Mouse (Mus musculus) neural tube, embryonic 15.5 days (tissue): Measurements from ENCODE around the gene Efemp1. TPM values are rescaled to one million over a fixed set of nuclear protein-coding genes. Genes with fewer than 3 reads are reported as not detected.
A peak's percentile ranks its signal among the peaks of the same experiment; 100 is the strongest.

Experiments
- ATAC-seq: fragments of 200-750 bp; cut with Nextera tagmentation; 2 replicates; pipeline ENCODE4 v1.8.0; 2017; ENCODE audit warnings: mild to moderate bottlenecking, moderate TSS enrichment, moderate library complexity; ENCODE audit not compliant: low FRiP score
- H3K27ac ChIP-seq: fragments of 300-500 bp; sonication (generic); replicated peaks from 2 replicates; pipeline ENCODE4 v1.5.1; 2015; ENCODE audit warnings: mild to moderate bottlenecking, inconsistent platforms
- H3K27me3 ChIP-seq: fragments of 300-500 bp; sonication (generic); replicated peaks from 2 replicates; pipeline ENCODE4 v1.6.1; 2015; ENCODE audit warnings: inconsistent platforms
- H3K36me3 ChIP-seq: fragments of 300-500 bp; sonication (generic); 2 replicates; pipeline ENCODE4 v1.6.1; 2015; ENCODE audit warnings: inconsistent platforms
- H3K4me1 ChIP-seq: fragments of 300-500 bp; sonication (generic); 2 replicates; pipeline ENCODE4 v1.6.1; 2015; ENCODE audit warnings: inconsistent platforms
- H3K4me2 ChIP-seq: fragments of 300-500 bp; sonication (generic); 2 replicates; pipeline ENCODE4 v1.6.1; 2015; ENCODE audit warnings: inconsistent platforms, mild to moderate bottlenecking, moderate library complexity
- H3K4me3 ChIP-seq: fragments of 300-500 bp; sonication (generic); replicated peaks from 2 replicates; pipeline ENCODE4 v1.5.1; 2015; ENCODE audit warnings: mild to moderate bottlenecking, inconsistent platforms
- H3K9ac ChIP-seq: fragments of 300-500 bp; sonication (generic); replicated peaks from 2 replicates; pipeline ENCODE4 v1.6.1; 2015; ENCODE audit warnings: mild to moderate bottlenecking, inconsistent platforms
- H3K9me3 ChIP-seq: fragments of 300-500 bp; sonication (generic); replicated peaks from 2 replicates; pipeline ENCODE4 v1.6.1; 2016; ENCODE audit warnings: inconsistent platforms
- WGBS: fragments of 180-500 bp; shearing (Covaris S2); methylation state at CpG from one replicate; pipeline ENCODE4 v1.1.7; 2015; ENCODE audit warnings: mixed read lengths; 5-methylcytosine and 5-hydroxymethylcytosine counted together
- polyA plus RNA-seq: library from polyadenylated mRNA; unstranded; fragments of >200 nt; fragmentation: Nextera tagmentation; extraction: Ambion mirVana; gene quantifications from 2 replicates; pipeline ENCODE4 v1.2.1, GENCODE M21; 2015

Efemp1 gene
- polyA plus RNA-seq, result 3.5 and 4.2 TPM in 2 replicates

GRCm38 (mm10) chr11:28853102-28853800, at the start of gene Efemp1:
TSS of gene Efemp1 (plus strand) at chr11:28853204.
- Histone ChIP-seq H3K36me3 (no peaks in the 10 kb centered on the region), H3K4me1 (peaks cover 13% of the 10 kb centered on the region), H3K4me2 (peak within 1 kb of the TSS; percentile 88), H3K27me3 (peaks cover 29% of the 10 kb centered on the region), H3K9me3 (no peaks in the 10 kb centered on the region), H3K4me3 (peak within 1 kb of the TSS; percentile 44), H3K27ac (no peak within 1 kb of the TSS), H3K9ac (peak within 1 kb of the TSS; percentile 42)
- peak; percentile 50; the same call in 1 of the 2 replicates for ATAC-seq
- under 1% methylated on average over 30 of the region's 30 CpGs for WGBS

- Histone ChIP-seq H3K27me3 (no peaks in the 10 kb centered on the region), H3K4me2 (no peak overlapping the region), H3K4me1 (no peaks in the 10 kb centered on the region), H3K9ac (no peak overlapping the region), H3K9me3 (no peaks in the 10 kb centered on the region), H3K4me3 (no peak overlapping the region), H3K36me3 (no peaks in the 10 kb centered on the region), H3K27ac (no peak overlapping the region)
- ATAC-seq, result no peak
- 65% methylated on average over 3 of the region's 3 CpGs for WGBS
These were observed 44.3 kb upstream of the Efemp1 start for GRCm38 (mm10) chr11:28808685-28809084.

GRCm38 (mm10) chr11:28811874-28812273, 41.1 kb upstream of the Efemp1 start:
- ATAC-seq, result no peak
- no peaks in the 10 kb centered on the region for H3K4me1 ChIP-seq
- H3K4me2 ChIP-seq, result no peak overlapping the region
- H3K9ac ChIP-seq, result no peak overlapping the region
- no peaks in the 10 kb centered on the region for H3K36me3 ChIP-seq
- H3K4me3 ChIP-seq, result no peak overlapping the region
- H3K27ac ChIP-seq, result no peak overlapping the region
- H3K27me3 ChIP-seq, result no peaks in the 10 kb centered on the region
- 82% methylated on average over 2 of the region's 2 CpGs for WGBS
- H3K9me3 ChIP-seq, result no peaks in the 10 kb centered on the region

- H3K27me3 ChIP-seq, result no peaks in the 10 kb centered on the region
- 71% methylated on average over 2 of the region's 2 CpGs for WGBS
These were observed 40.4 kb upstream of the Efemp1 start for GRCm38 (mm10) chr11:28812564-28812963.

GRCm38 (mm10) chr11:28817405-28817804, 35.6 kb upstream of the Efemp1 start:
- H3K4me1 ChIP-seq, result no peaks in the 10 kb centered on the region
- H3K36me3 ChIP-seq, result no peaks in the 10 kb centered on the region
- WGBS, result 78% methylated on average over 4 of the region's 4 CpGs
- no peak for ATAC-seq
- no peak overlapping the region for H3K4me2 ChIP-seq
- no peak overlapping the region for H3K9ac ChIP-seq
- no peak overlapping the region for H3K4me3 ChIP-seq
- H3K9me3 ChIP-seq, result no peaks in the 10 kb centered on the region
- no peaks in the 10 kb centered on the region for H3K27me3 ChIP-seq
- no peak overlapping the region for H3K27ac ChIP-seq

More at GRCm38 (mm10) chr11:28812564-28812963, 40.4 kb upstream of the Efemp1 start:
- Histone ChIP-seq H3K4me1 (no peaks in the 10 kb centered on the region), H3K4me3 (no peak overlapping the region), H3K27ac (no peak overlapping the region), H3K4me2 (no peak overlapping the region), H3K9me3 (no peaks in the 10 kb centered on the region), H3K9ac (no peak overlapping the region), H3K36me3 (no peaks in the 10 kb centered on the region)
- no peak for ATAC-seq

GRCm38 (mm10) chr11:28826950-28827349, 26.1 kb upstream of the Efemp1 start:
- no peak for ATAC-seq
- Histone ChIP-seq H3K9me3 (no peaks in the 10 kb centered on the region), H3K36me3 (no peaks in the 10 kb centered on the region), H3K27ac (no peak overlapping the region), H3K4me2 (no peak overlapping the region), H3K4me3 (no peak overlapping the region), H3K4me1 (no peaks in the 10 kb centered on the region), H3K9ac (no peak overlapping the region), H3K27me3 (no peaks in the 10 kb centered on the region)
- WGBS, result 88% methylated on average over 2 of the region's 2 CpGs

GRCm38 (mm10) chr11:28833809-28834208, 19.2 kb upstream of the Efemp1 start:
- no peak for ATAC-seq
- WGBS, result 44% methylated on average over 3 of the region's 3 CpGs
- Histone ChIP-seq H3K9ac (no peak overlapping the region), H3K27ac (no peak overlapping the region), H3K27me3 (no peaks in the 10 kb centered on the region), H3K4me1 (no peaks in the 10 kb centered on the region), H3K4me2 (no peak overlapping the region), H3K4me3 (no peak overlapping the region), H3K9me3 (no peaks in the 10 kb centered on the region), H3K36me3 (no peaks in the 10 kb centered on the region)

GRCm38 (mm10) chr11:28835141-28835540, 17.9 kb upstream of the Efemp1 start:
- no peak for ATAC-seq
- Histone ChIP-seq H3K4me1 (no peaks in the 10 kb centered on the region), H3K36me3 (no peaks in the 10 kb centered on the region)

GRCm38 (mm10) chr11:28849841-28850240, 3.2 kb upstream of the Efemp1 start:
- H3K9ac ChIP-seq, result no peak overlapping the region
- H3K27ac ChIP-seq, result no peak overlapping the region
- H3K4me3 ChIP-seq, result no peak overlapping the region
- H3K4me1 ChIP-seq, result peaks cover 13% of the 10 kb centered on the region
- H3K27me3 ChIP-seq, result peaks cover 29% of the 10 kb centered on the region
- H3K9me3 ChIP-seq, result no peaks in the 10 kb centered on the region
- H3K36me3 ChIP-seq, result no peaks in the 10 kb centered on the region
- no peak for ATAC-seq
- H3K4me2 ChIP-seq, result no peak overlapping the region

More at GRCm38 (mm10) chr11:28835141-28835540, 17.9 kb upstream of the Efemp1 start:
- H3K4me3 ChIP-seq, result no peak overlapping the region
- no peak overlapping the region for H3K27ac ChIP-seq
- H3K9ac ChIP-seq, result no peak overlapping the region
- no peak overlapping the region for H3K4me2 ChIP-seq
- H3K9me3 ChIP-seq, result no peaks in the 10 kb centered on the region
- no peaks in the 10 kb centered on the region for H3K27me3 ChIP-seq

GRCm38 (mm10) chr11:28851645-28852044, 1.4 kb upstream of the Efemp1 start:
- no peak overlapping the region for H3K4me3 ChIP-seq
- no peak overlapping the region for H3K4me2 ChIP-seq
- H3K27me3 ChIP-seq, result peaks cover 29% of the 10 kb centered on the region
- peaks cover 13% of the 10 kb centered on the region for H3K4me1 ChIP-seq
- WGBS, result 81% methylated on average over 4 of the region's 4 CpGs
- no peak overlapping the region for H3K9ac ChIP-seq
- no peaks in the 10 kb centered on the region for H3K36me3 ChIP-seq
- no peaks in the 10 kb centered on the region for H3K9me3 ChIP-seq
- no peak overlapping the region for H3K27ac ChIP-seq
- no peak for ATAC-seq

- no peaks in the 10 kb centered on the region for H3K9me3 ChIP-seq
- peaks cover 13% of the 10 kb centered on the region for H3K4me1 ChIP-seq
- 45% methylated on average over 6 of the region's 6 CpGs for WGBS
- H3K4me3 ChIP-seq, result no peak overlapping the region
- H3K4me2 ChIP-seq, result peak overlapping the region; percentile 88
- ATAC-seq, result no peak
- H3K36me3 ChIP-seq, result no peaks in the 10 kb centered on the region
- H3K27ac ChIP-seq, result no peak overlapping the region
- no peak overlapping the region for H3K9ac ChIP-seq
- peaks cover 29% of the 10 kb centered on the region for H3K27me3 ChIP-seq
These were observed 564 bp upstream of the Efemp1 start for GRCm38 (mm10) chr11:28852361-28852919.

GRCm38 (mm10) chr11:28859125-28859524, 6.1 kb downstream of the Efemp1 start:
- no peak overlapping the region for H3K9ac ChIP-seq
- H3K27ac ChIP-seq, result no peak overlapping the region
- no peaks in the 10 kb centered on the region for H3K4me1 ChIP-seq
- H3K36me3 ChIP-seq, result no peaks in the 10 kb centered on the region
- H3K4me2 ChIP-seq, result no peak overlapping the region
- 0 out of 2 replicates have a peak, but pooled peaks cover 2% of the 10 kb centered on the region for H3K9me3 ChIP-seq
- ATAC-seq, result no peak
- 0 out of 2 replicates have a peak, but pooled peaks cover 3% of the 10 kb centered on the region for H3K27me3 ChIP-seq
- H3K4me3 ChIP-seq, result no peak overlapping the region
